8 mouse cellular contexts compared by ENCODE assay signal in genomic region chr4:125099458-125099857, GRCm38 (mm10). TPM values are rescaled to one million over a fixed set of nuclear protein-coding genes. Genes with fewer than 3 reads are reported as not detected.
DNase-seq lines count a peak whose midpoint lies in the region; ATAC-seq and TF ChIP-seq lines count a peak whose summit lies in the region.
"Had no signal": no experiment of that assay in that cellular context is flagged by ENCODE, and none has a peak within 500 bp of the region (broad histone marks: within the 10 kb centered on the region; RNA-seq: fewer than 3 reads in every experiment).

No protein-coding gene starts in this region.

- H3K27me3 ChIP-seq in intestine, embryonic 15.5 days (replicated peaks): no peaks in the 10 kb centered on the region
- no peaks in the 10 kb centered on the region for H3K27me3 ChIP-seq in midbrain, embryonic 13.5 days
- no peaks in the 10 kb centered on the region for H3K27me3 ChIP-seq in small intestine, adult 2 months (ENCODE audit: control insufficient read depth, insufficient read depth, low read length)
- H3K27me3 ChIP-seq: midbrain, embryonic 12.5 days had no signal

- ATAC-seq in intestine, embryonic 15.5 days: peak; percentile 77
- ATAC-seq in midbrain, embryonic 13.5 days: 0 out of 2 replicates have a peak, but pooled peaks have one; percentile 55

- H3K36me3 ChIP-seq in intestine, embryonic 15.5 days: 0 out of 2 replicates have a peak, but pooled peaks cover 3% of the 10 kb centered on the region
- H3K36me3 ChIP-seq in midbrain, embryonic 13.5 days: peaks cover 28% of the 10 kb centered on the region
- H3K36me3 ChIP-seq in small intestine, adult 2 months (ENCODE audit: control insufficient read depth, insufficient read depth, low read length): peaks cover 10% of the 10 kb centered on the region

- no peak overlapping the region for H3K4me3 ChIP-seq in intestine, embryonic 15.5 days (replicated peaks)
- H3K4me3 ChIP-seq in midbrain, embryonic 13.5 days (replicated peaks): no peak overlapping the region
- H3K4me3 ChIP-seq in small intestine, adult 2 months (ENCODE audit: low read depth, low read length): no peak overlapping the region
- H3K4me3 ChIP-seq: midbrain, embryonic 12.5 days had no signal

- peak; percentile 87 for DNase-seq in adipocyte (ENCODE audit: low spot score)
- peak; percentile 75 to 89 for DNase-seq in cerebellum, postnatal 4 days (ENCODE audit: low spot score in 2 of 2)
- DNase-seq in gastrocnemius, adult 8-10 months (ENCODE audit: low spot score in 2 of 2): peak; percentile 47 to 49
- DNase-seq in left cerebral cortex, postnatal 25 days (ENCODE audit: low spot score in 2 of 2): peak; percentile 80 to 83

- H3K9me3 ChIP-seq in intestine, embryonic 15.5 days: no peaks in the 10 kb centered on the region
- H3K9me3 ChIP-seq in midbrain, embryonic 13.5 days: no peaks in the 10 kb centered on the region
- H3K9me3 ChIP-seq: midbrain, embryonic 12.5 days had no signal

- no peak overlapping the region for H3K27ac ChIP-seq in intestine, embryonic 15.5 days
- H3K27ac ChIP-seq in midbrain, embryonic 13.5 days: no peak overlapping the region
- H3K27ac ChIP-seq in small intestine, adult 2 months (ENCODE audit: insufficient read depth, low read depth, low read length): no peak overlapping the region
- H3K27ac ChIP-seq: midbrain, embryonic 12.5 days had no signal

- TF ChIP-seq CTCF in small intestine, adult 2 months (IDR thresholded peaks at IDR 0.05; ENCODE audit: extremely low read depth, insufficient read length, insufficient replicate concordance, low read depth, low read length): peak; percentile 97; the same call in 1 of the 2 replicates

- 10% methylated on average over 8 of the region's 8 CpGs for WGBS in intestine, embryonic 15.5 days
- WGBS in midbrain, embryonic 13.5 days: 13% methylated on average over 8 of the region's 8 CpGs
- 8% methylated on average over 8 of the region's 8 CpGs for WGBS in small intestine, adult 2 months

- no peak overlapping the region for H3K4me2 ChIP-seq in intestine, embryonic 15.5 days (replicated peaks)
- no peak overlapping the region for H3K4me2 ChIP-seq in midbrain, embryonic 13.5 days (replicated peaks)
- H3K4me2 ChIP-seq: midbrain, embryonic 12.5 days had no signal

- no peaks in the 10 kb centered on the region for H3K4me1 ChIP-seq in intestine, embryonic 15.5 days (replicated peaks)
- H3K4me1 ChIP-seq in midbrain, embryonic 13.5 days (replicated peaks): no peaks in the 10 kb centered on the region
- no peaks in the 10 kb centered on the region for H3K4me1 ChIP-seq in small intestine, adult 2 months (ENCODE audit: control insufficient read depth, insufficient read depth, insufficient read length, low read length)
- H3K4me1 ChIP-seq: midbrain, embryonic 12.5 days had no signal

- TF ChIP-seq POLR2A in small intestine, adult 2 months (IDR thresholded peaks at IDR 0.05; ENCODE audit: low read depth, low read length): no peak

- H3K9ac ChIP-seq in intestine, embryonic 15.5 days: no peak overlapping the region
- H3K9ac ChIP-seq in midbrain, embryonic 13.5 days (replicated peaks): no peak overlapping the region
- H3K9ac ChIP-seq: midbrain, embryonic 12.5 days had no signal

- intact Hi-C loops in left cerebral cortex, postnatal 25 days (cut with DNase I): no loop called here

RNA-seq across cellular contexts. Expression of gene Meaf6, which starts 14.5 kb away (rescaled TPM):
- total RNA-seq in gastrocnemius, adult 8-10 months (2022): 10 to 100 TPM in 1 of 4 experiments, 1 to 10 TPM in 3; 7.9 to 12.3 (median 8.2) TPM
- polyA plus RNA-seq in intestine, embryonic 15.5 days (2015; fragmentation: Nextera tagmentation; extraction: Ambion mirVana): 47.1 and 50.8 TPM in 2 replicates
- 100 to 1,000 TPM; 121 to 124 TPM for total RNA-seq in left cerebral cortex, postnatal 25 days (2021)
- polyA plus RNA-seq in midbrain, embryonic 13.5 days (2015; fragmentation: Nextera tagmentation; extraction: Ambion mirVana): 171 and 181 TPM in 2 replicates
- polyA plus RNA-seq in small intestine, adult 2 months (2012; rRNA removed): 3.5 and 9.1 TPM in 2 replicates

RNA-seq across cellular contexts. Expression of gene Zc3h12a, which starts 28.2 kb away (rescaled TPM):
- 1 to 10 TPM; 1.4 to 2.3 (median 2.0) TPM for total RNA-seq in gastrocnemius, adult 8-10 months (2022)
- 1.4 and 1.8 TPM in 2 replicates for polyA plus RNA-seq in intestine, embryonic 15.5 days (2015; fragmentation: Nextera tagmentation; extraction: Ambion mirVana)
- 1 to 10 TPM; 1.1 to 1.2 TPM for total RNA-seq in left cerebral cortex, postnatal 25 days (2021)
- polyA plus RNA-seq in midbrain, embryonic 13.5 days (2015; fragmentation: Nextera tagmentation; extraction: Ambion mirVana): 0.06 and 0.31 TPM in 2 replicates
- 27.1 and 36.7 TPM in 2 replicates for polyA plus RNA-seq in small intestine, adult 2 months (2012; rRNA removed)

RNA-seq across cellular contexts. Expression of gene Snip1, which starts 33.0 kb away (rescaled TPM):
- 1 to 10 TPM; 3.9 to 5.6 (median 4.8) TPM for total RNA-seq in gastrocnemius, adult 8-10 months (2022)
- 24.6 and 28.2 TPM in 2 replicates for polyA plus RNA-seq in intestine, embryonic 15.5 days (2015; fragmentation: Nextera tagmentation; extraction: Ambion mirVana)
- 10 to 100 TPM; 13.8 to 14.1 TPM for total RNA-seq in left cerebral cortex, postnatal 25 days (2021)
- polyA plus RNA-seq in midbrain, embryonic 13.5 days (2015; fragmentation: Nextera tagmentation; extraction: Ambion mirVana): 25.1 and 28.5 TPM in 2 replicates
- 4.2 and 6.2 TPM in 2 replicates for polyA plus RNA-seq in small intestine, adult 2 months (2012; rRNA removed)

RNA-seq across cellular contexts. Expression of gene Dnali1, which starts 34.0 kb away (rescaled TPM):
- total RNA-seq in gastrocnemius, adult 8-10 months (2022): not detected
- polyA plus RNA-seq in intestine, embryonic 15.5 days (2015; fragmentation: Nextera tagmentation; extraction: Ambion mirVana): not detected in 2 replicates
- total RNA-seq in left cerebral cortex, postnatal 25 days (2021): under 1 TPM; 0.28 to 0.50 TPM
- polyA plus RNA-seq in midbrain, embryonic 13.5 days (2015; fragmentation: Nextera tagmentation; extraction: Ambion mirVana): 0.45 and 0.89 TPM in 2 replicates
- polyA plus RNA-seq in small intestine, adult 2 months (2012; rRNA removed): not detected in 2 replicates
